Comparison of ENCODE assay signal across 9 mouse cellular contexts in the genomic region with DNA sequence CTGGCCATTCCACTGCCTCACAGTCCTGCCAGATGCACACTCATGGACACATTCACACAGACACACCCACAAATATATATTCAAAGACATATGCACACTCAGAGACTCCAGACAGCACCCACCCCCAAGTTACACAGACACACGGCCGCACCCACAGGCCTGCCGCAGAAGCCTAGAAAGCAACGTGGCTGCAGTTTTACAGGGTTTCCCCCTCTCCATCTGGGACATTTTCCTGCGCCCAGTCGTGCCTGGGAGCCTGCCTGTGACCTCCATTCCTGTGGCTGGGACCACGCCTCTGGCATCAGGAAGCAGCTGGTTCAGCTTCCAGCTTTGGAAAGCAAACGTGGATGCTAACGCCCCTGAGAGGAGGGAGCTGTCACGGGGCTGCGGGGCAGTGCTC. TPM values are rescaled to one million over a fixed set of nuclear protein-coding genes. Genes with fewer than 3 reads are reported as not detected.
A peak's percentile ranks its signal among the peaks of the same experiment; 100 is the strongest.
DNase-seq lines count a peak whose midpoint lies in the region; ATAC-seq lines count a peak whose summit lies in the region.
"Had no signal": no experiment of that assay in that cellular context is flagged by ENCODE, and none has a peak within 500 bp of the region (broad histone marks: within the 10 kb centered on the region; RNA-seq: fewer than 3 reads in every experiment).

No protein-coding gene starts in this region.

- WGBS in kidney, embryonic 15.5 days: 26% methylated on average over 11 of the region's 11 CpGs
- WGBS in embryonic facial prominence, embryonic 10.5 days: 27% methylated on average over 11 of the region's 11 CpGs
- WGBS in kidney, embryonic 16.5 days: 21% methylated on average over 11 of the region's 11 CpGs
- 37% methylated on average over 11 of the region's 11 CpGs for WGBS in liver, embryonic 11.5 days

- no peaks in the 10 kb centered on the region for H3K9me3 ChIP-seq in kidney, embryonic 15.5 days (replicated peaks)
- no peaks in the 10 kb centered on the region for H3K9me3 ChIP-seq in embryonic facial prominence, embryonic 10.5 days
- H3K9me3 ChIP-seq in kidney, embryonic 16.5 days (ENCODE audit: low read length): no peaks in the 10 kb centered on the region
- no peaks in the 10 kb centered on the region for H3K9me3 ChIP-seq in liver, embryonic 11.5 days (ENCODE audit: control insufficient read depth, low read length)
- H3K9me3 ChIP-seq: G1E; heart, embryonic 12.5 days had no signal

- no peak for DNase-seq in kidney, adult 18-20 months
- no peak for DNase-seq in embryonic facial prominence, embryonic 10.5 days (ENCODE audit: low spot score)
- DNase-seq in lung, postnatal 4 days: peak; percentile 42 to 56
- DNase-seq in liver, embryonic 11.5 days (ENCODE audit: low spot score): no peak
- DNase-seq in right cerebral cortex, postnatal 10 days (ENCODE audit: low spot score in 2 of 2): no peak

- H3K36me3 ChIP-seq in kidney, embryonic 15.5 days: no peaks in the 10 kb centered on the region
- no peaks in the 10 kb centered on the region for H3K36me3 ChIP-seq in embryonic facial prominence, embryonic 10.5 days (replicated peaks)
- H3K36me3 ChIP-seq in kidney, embryonic 16.5 days (ENCODE audit: insufficient read depth, low read length): no peaks in the 10 kb centered on the region
- no peaks in the 10 kb centered on the region for H3K36me3 ChIP-seq in liver, embryonic 11.5 days (ENCODE audit: control insufficient read depth, insufficient read depth, low read length)
- H3K36me3 ChIP-seq: G1E; heart, embryonic 12.5 days had no signal

- no peak overlapping the region for H3K9ac ChIP-seq in kidney, embryonic 15.5 days
- H3K9ac ChIP-seq in kidney, embryonic 16.5 days (replicated peaks; ENCODE audit: low read length): peak overlapping the region; percentile 24
- no peak overlapping the region for H3K9ac ChIP-seq in liver, embryonic 11.5 days (ENCODE audit: low read depth, low read length)
- H3K9ac ChIP-seq: heart, embryonic 12.5 days had no signal

- H3K27ac ChIP-seq in kidney, embryonic 15.5 days: 0 out of 2 replicates have a peak overlapping the region, but pooled peaks have one; percentile 29
- peak overlapping the region; percentile 27; the same call in 1 of the 2 replicates for H3K27ac ChIP-seq in embryonic facial prominence, embryonic 10.5 days (replicated peaks)
- no peak overlapping the region for H3K27ac ChIP-seq in kidney, embryonic 16.5 days (ENCODE audit: low read length)
- H3K27ac ChIP-seq in liver, embryonic 11.5 days (ENCODE audit: low read depth, low read length): no peak overlapping the region

- ATAC-seq in kidney, embryonic 15.5 days (replicated peaks; ENCODE audit: low FRiP score): no peak
- ATAC-seq in kidney, embryonic 16.5 days (ENCODE audit: low FRiP score, low TSS enrichment): no peak
- no peak for ATAC-seq in liver, embryonic 11.5 days (replicated peaks; ENCODE audit: low FRiP score)

- H3K4me2 ChIP-seq in kidney, embryonic 15.5 days: no peak overlapping the region
- no peak overlapping the region for H3K4me2 ChIP-seq in kidney, embryonic 16.5 days (replicated peaks; ENCODE audit: low read depth, low read length)
- H3K4me2 ChIP-seq in liver, embryonic 11.5 days: no peak overlapping the region
- H3K4me2 ChIP-seq: heart, embryonic 12.5 days had no signal

- no peaks in the 10 kb centered on the region for H3K27me3 ChIP-seq in kidney, embryonic 15.5 days
- peaks cover 32% of the 10 kb centered on the region for H3K27me3 ChIP-seq in embryonic facial prominence, embryonic 10.5 days (replicated peaks; ENCODE audit: low read depth, poor library complexity, severe bottlenecking)
- H3K27me3 ChIP-seq in kidney, embryonic 16.5 days (ENCODE audit: insufficient read depth, low read length): no peaks in the 10 kb centered on the region
- peaks cover 2% of the 10 kb centered on the region for H3K27me3 ChIP-seq in liver, embryonic 11.5 days (replicated peaks; ENCODE audit: control insufficient read depth, insufficient read depth, low read length)

- peaks cover 64% of the 10 kb centered on the region for H3K4me1 ChIP-seq in kidney, embryonic 15.5 days
- peaks cover 77% of the 10 kb centered on the region for H3K4me1 ChIP-seq in embryonic facial prominence, embryonic 10.5 days
- peaks cover 54% of the 10 kb centered on the region for H3K4me1 ChIP-seq in kidney, embryonic 16.5 days (ENCODE audit: insufficient read depth, low read length)
- peaks cover 3% of the 10 kb centered on the region for H3K4me1 ChIP-seq in liver, embryonic 11.5 days (replicated peaks; ENCODE audit: control insufficient read depth, insufficient read depth, low read length)

- H3K4me3 ChIP-seq in kidney, embryonic 15.5 days (replicated peaks): no peak overlapping the region
- H3K4me3 ChIP-seq in embryonic facial prominence, embryonic 10.5 days: no peak overlapping the region
- H3K4me3 ChIP-seq in kidney, embryonic 16.5 days (ENCODE audit: low read length): no peak overlapping the region
- no peak overlapping the region for H3K4me3 ChIP-seq in liver, embryonic 11.5 days (ENCODE audit: low read depth, low read length)
- H3K4me3 ChIP-seq: heart, embryonic 12.5 days had no signal

RNA-seq across cellular contexts. Expression of gene Sdc3, which starts 46.2 kb away (rescaled TPM):
- 22.3 and 26.5 TPM in 2 replicates for polyA plus RNA-seq in kidney, embryonic 15.5 days (2015; fragmentation: Nextera tagmentation; extraction: Ambion mirVana)
- 31.9 and 32.8 TPM in 2 replicates for polyA plus RNA-seq in embryonic facial prominence, embryonic 10.5 days (2016; fragmentation: Nextera tagmentation; extraction: Ambion mirVana)
- polyA plus RNA-seq in kidney, embryonic 16.5 days (2015; fragmentation: Nextera tagmentation; extraction: Ambion mirVana): 22.6 and 23.1 TPM in 2 replicates
- polyA plus RNA-seq in liver, embryonic 11.5 days (2014; fragmentation: Nextera tagmentation; extraction: Ambion mirVana): 11.4 and 12.1 TPM in 2 replicates

Comparison
In these comparisons a context has a peak if more than half of its experiments do, and no peak if none do; other contexts are left out.
1. H3K27ac ChIP-seq: peak in kidney, embryonic 15.5 days (single experiment) and embryonic facial prominence, embryonic 10.5 days (single experiment); none in kidney, embryonic 16.5 days (single experiment) and liver, embryonic 11.5 days (single experiment).
2. DNase-seq: peak in lung, postnatal 4 days (2 of 2); none in kidney, adult 18-20 months (single experiment), embryonic facial prominence, embryonic 10.5 days (single experiment), liver, embryonic 11.5 days (single experiment) and right cerebral cortex, postnatal 10 days (0 of 2).